Mouse (Mus musculus) embryonic facial prominence, embryonic 10.5 days (tissue): ENCODE results near the gene Prr11. TPM values are rescaled to one million over a fixed set of nuclear protein-coding genes. Genes with fewer than 3 reads are reported as not detected.

Source experiments
- microRNA counts: library from miRNA; unstranded; fragments of <30 nt; microRNA quantifications from one replicate; lab custom pipeline; 2017
- microRNA-seq: library from miRNA; unstranded; fragments of <30 nt; microRNA quantifications from one replicate; pipeline ENCODE4, GENCODE M21; 2017
- polyA plus RNA-seq: library from polyadenylated mRNA; unstranded; fragments of >200 nt; fragmentation: Nextera tagmentation; extraction: Ambion mirVana; gene quantifications from 2 replicates; pipeline ENCODE4 v1.2.1, GENCODE M21; 2016

The Prr11 gene
- polyA plus RNA-seq, 1 experiment from 2014 or later: 17.5 TPM

MicroRNAs encoded within 50 kb of the gene (microRNA counts, 519-probe panel; counts per million panel counts)
- microRNA mmu-miR-301a (lab: Ali Mortazavi, UCI): 6,428 counts per million, percentile 96 among the panel's probes with 10 or more counts

Small RNA genes within 50 kb of the gene (microRNA-seq; reads per million reads assigned to microRNA genes)
- 1,591 reads per million, percentile 78 among the genes with 10 or more reads in this experiment for gene Mir301

Other genes starting within 250 kb of the Prr11 start
- 4.2 and 5.4 TPM in 2 replicates for gene Ypel2, start 115.0 kb downstream of the Prr11 start, polyA plus RNA-seq
- 33.7 and 37.3 TPM in 2 replicates for gene Gdpd1, start 34.6 kb downstream of the Prr11 start, polyA plus RNA-seq
- gene Smg8, start 21.9 kb downstream of the Prr11 start, polyA plus RNA-seq: 28.3 and 33.0 TPM in 2 replicates
- gene Ska2, start 526 bp upstream of the Prr11 start, polyA plus RNA-seq: 105 and 111 TPM in 2 replicates
- 49.1 and 52.1 TPM in 2 replicates for gene Trim37, start 18.4 kb upstream of the Prr11 start, polyA plus RNA-seq